7 mouse cellular contexts compared by ENCODE assay signal in the genomic region with DNA sequence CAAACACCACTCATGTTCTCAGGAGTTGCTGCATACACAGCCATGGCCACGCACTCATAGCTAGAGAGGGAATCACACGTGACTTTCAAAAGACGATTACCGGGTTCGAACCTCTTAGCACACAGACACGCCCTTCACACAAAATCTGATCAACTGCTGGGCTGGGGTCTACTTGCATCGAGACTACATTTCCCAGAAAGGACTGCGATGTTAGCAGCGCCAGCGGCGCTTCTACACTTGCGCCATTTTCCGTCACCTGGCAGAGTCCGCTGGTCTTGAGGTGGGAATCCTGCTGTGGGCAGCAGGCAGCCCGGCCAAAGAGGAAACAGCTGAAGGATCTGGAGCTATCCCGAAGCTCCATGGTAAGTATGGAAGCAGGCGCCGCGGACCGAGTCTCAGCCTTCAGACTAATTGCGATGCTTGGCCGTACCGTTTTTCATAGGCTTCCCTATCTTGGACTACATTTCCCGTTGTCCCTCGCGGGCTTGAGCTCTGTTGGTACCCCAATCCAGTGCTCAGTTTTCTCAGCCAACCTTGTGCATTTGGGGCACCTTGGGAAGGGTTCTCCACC. TPM values are rescaled to one million over a fixed set of nuclear protein-coding genes. Genes with fewer than 3 reads are reported as not detected.
A peak's percentile ranks its signal among the peaks of the same experiment; 100 is the strongest.
DNase-seq lines count a peak whose midpoint lies in the region; TF ChIP-seq lines count a peak whose summit lies in the region.

A gene (plus strand): TSS at position 259 of the 571 bp plus-strand sequence.

- TF ChIP-seq EP300 in heart, adult 2 months (IDR thresholded peaks at IDR 0.05; ENCODE audit: insufficient read depth, low read depth, low read length) = no peak

- 2% methylated on average over 26 of the region's 26 CpGs for WGBS in embryonic facial prominence, embryonic 10.5 days
- WGBS in heart, adult 2 months = under 1% methylated on average over 26 of the region's 26 CpGs

- peaks cover 3% of the 10 kb centered on the region for H3K4me1 ChIP-seq in embryonic facial prominence, embryonic 10.5 days
- H3K4me1 ChIP-seq in heart, adult 2 months (ENCODE audit: control insufficient read depth, insufficient read depth, low read length) = no peaks in the 10 kb centered on the region

- H3K79me2 ChIP-seq in heart, adult 2 months (replicated peaks; ENCODE audit: control insufficient read depth, insufficient read depth, low read length) = no peaks in the 10 kb centered on the region

- H3K27me3 ChIP-seq in embryonic facial prominence, embryonic 10.5 days (replicated peaks; ENCODE audit: low read depth, poor library complexity, severe bottlenecking) = no peaks in the 10 kb centered on the region
- H3K27me3 ChIP-seq in heart, adult 2 months (ENCODE audit: control insufficient read depth, insufficient read depth, low read length) = no peaks in the 10 kb centered on the region

- intact Hi-C loops in heart, adult 2 months (cut with DNase I) = no loop called here
- intact Hi-C loops in left cerebral cortex, postnatal 4 days (cut with DNase I) = no loop called here

- H3K27ac ChIP-seq in embryonic facial prominence, embryonic 10.5 days (replicated peaks) = peak within 1 kb of the TSS; percentile 89
- peak within 1 kb of the TSS; percentile 59 for H3K27ac ChIP-seq in heart, adult 2 months

- no peak for TF ChIP-seq CTCF in heart, adult 2 months (IDR thresholded peaks at IDR 0.05)

- no peak for TF ChIP-seq POLR2A in heart, adult 2 months (IDR thresholded peaks at IDR 0.05; ENCODE audit: insufficient read depth, low read depth, low read length)

- H3K9me3 ChIP-seq in embryonic facial prominence, embryonic 10.5 days = no peaks in the 10 kb centered on the region

- peak; percentile 12 to 19 for DNase-seq in adrenal gland, postnatal 4 days (ENCODE audit: low spot score in 2 of 2)
- DNase-seq in embryonic facial prominence, embryonic 10.5 days (ENCODE audit: low spot score) = peak; percentile 81
- peak; percentile 62 to 64 for DNase-seq in heart, adult 2 months
- DNase-seq in kidney, adult 11 months = peak; percentile 59
- peak; percentile 73 for DNase-seq in left cerebral cortex, postnatal 4 days
- DNase-seq in mesoderm, embryonic 11.5 days (ENCODE audit: low read depth, low spot score) = peak; percentile 83
- peak; percentile 74 for DNase-seq in right cerebral cortex, postnatal 4 days

- peak within 1 kb of the TSS; percentile 18 for H3K9ac ChIP-seq in heart, adult 2 months (ENCODE audit: low read depth, low read length)

- H3K36me3 ChIP-seq in embryonic facial prominence, embryonic 10.5 days (replicated peaks) = no peaks in the 10 kb centered on the region
- H3K36me3 ChIP-seq in heart, adult 2 months (ENCODE audit: control insufficient read depth, insufficient read depth, low read length) = no peaks in the 10 kb centered on the region

- peak within 1 kb of the TSS; percentile 71 for H3K4me3 ChIP-seq in embryonic facial prominence, embryonic 10.5 days
- H3K4me3 ChIP-seq in heart, adult 2 months = peak within 1 kb of the TSS; percentile 57

RNA-seq across cellular contexts. Expression of the gene that starts here (rescaled TPM):
- total RNA-seq in adrenal gland, postnatal 4 days (2021) = 1 to 10 TPM; 1.6 to 1.7 TPM
- 2.3 and 3.1 TPM in 2 replicates for polyA plus RNA-seq in embryonic facial prominence, embryonic 10.5 days (2016; fragmentation: Nextera tagmentation; extraction: Ambion mirVana)
- total RNA-seq in heart, adult 2 months (2021) = under 1 TPM; 0.20 to 0.52 TPM
- 0.08 and 0.12 TPM in 2 replicates for polyA plus RNA-seq in heart, adult 2 months (2012; rRNA removed)
- 1 to 10 TPM; 7.6 to 9.4 TPM for total RNA-seq in left cerebral cortex, postnatal 4 days (2021)

Comparison
In these comparisons a context has a peak if more than half of its experiments do, and no peak if none do; other contexts are left out.
1. Peak in every context shown above with its lines: DNase-seq, H3K4me3 ChIP-seq and H3K27ac ChIP-seq.
2. Peak in DNase-seq, H3K4me3 ChIP-seq, H3K27ac ChIP-seq and H3K9ac ChIP-seq in heart, adult 2 months; RNA of the gene not detected or under 1 TPM.
3. DNase-seq: peak in every context shown above with its lines; median percentile 83 in mesoderm, embryonic 11.5 days; 81 in embryonic facial prominence, embryonic 10.5 days; 74 in right cerebral cortex, postnatal 4 days; 73 in left cerebral cortex, postnatal 4 days; 63 in heart, adult 2 months; 59 in kidney, adult 11 months; 16 in adrenal gland, postnatal 4 days.